In the genomic region with DNA sequence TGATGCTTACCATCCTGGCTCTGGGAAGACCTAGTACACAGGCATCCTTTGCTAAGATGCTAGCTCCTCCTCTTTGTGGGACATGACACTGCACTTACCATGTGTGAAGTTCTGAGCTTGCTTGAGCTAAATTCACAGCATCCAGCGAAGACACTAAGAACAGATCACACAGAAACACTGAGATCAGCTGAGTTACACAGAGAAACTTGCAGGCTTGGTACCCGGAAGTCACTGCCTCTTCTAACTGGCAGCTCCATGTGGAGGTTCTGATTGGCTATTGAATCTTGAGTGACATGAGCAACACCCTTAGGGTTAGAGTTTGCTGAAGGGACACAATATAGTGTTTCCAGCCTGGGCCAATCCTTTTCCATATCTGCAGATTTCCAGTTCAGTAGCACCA, we compare ENCODE assay signal across 10 mouse cellular contexts. TPM values are rescaled to one million over a fixed set of nuclear protein-coding genes. Genes with fewer than 3 reads are reported as not detected.
DNase-seq lines count a peak whose midpoint lies in the region; ATAC-seq and TF ChIP-seq lines count a peak whose summit lies in the region.
"Not testable (repeated sequence)": the region's sequence is repeated elsewhere in the genome, so short reads cannot be mapped to it uniquely, and the experiment has no call there.
"Had no signal": no experiment of that assay in that cellular context is flagged by ENCODE, and none has a peak within 500 bp of the region (broad histone marks: within the 10 kb centered on the region; RNA-seq: fewer than 3 reads in every experiment).

A gene (minus strand): TSS at position 101 of the 400 bp plus-strand sequence.

- POLR2A ChIA-PET in Patski (lab: Charles Lee) = not testable (repeated sequence)

- WGBS in heart, adult 2 months = no CpG with 5 or more reads among the region's 2 CpGs

- not testable (repeated sequence) for H3K4me3 ChIP-seq in ES-E14 (ENCODE audit: insufficient read depth in 1 of 2, low read depth in 1 of 2, low read length in 2 of 2, poor library complexity in 1 of 2, severe bottlenecking in 1 of 2); heart, adult 2 months

- not testable (repeated sequence) for DNase-seq in ES-E14 (ENCODE audit: low read depth, low spot score); Patski (ENCODE audit: low read depth, low spot score); heart, adult 2 months; heart, postnatal 14 days; heart, postnatal 36 days

- TF ChIP-seq EP300 in heart, adult 2 months (IDR thresholded peaks at IDR 0.05; ENCODE audit: insufficient read depth, low read depth, low read length) = not testable (repeated sequence)

- H3K27ac ChIP-seq in ES-E14 (ENCODE audit: insufficient read depth, low read depth, low read length, poor library complexity, severe bottlenecking); heart, adult 2 months: not testable (repeated sequence)

- intact Hi-C loops in heart, adult 2 months (cut with DNase I); heart, postnatal 14 days (cut with DNase I); heart, postnatal 36 days (cut with DNase I): not testable (repeated sequence)

- H3K36me3 ChIP-seq in ES-E14 (ENCODE audit: control insufficient read depth, insufficient read depth, low read length, poor library complexity, severe bottlenecking); heart, adult 2 months (ENCODE audit: control insufficient read depth, insufficient read depth, low read length): not testable (repeated sequence)

- H3K9ac ChIP-seq in ES-E14 (ENCODE audit: insufficient read depth, low read depth, low read length, poor library complexity, severe bottlenecking); heart, adult 2 months (ENCODE audit: low read depth, low read length): not testable (repeated sequence)

- H3K9me3 ChIP-seq in ES-E14 (ENCODE audit: control insufficient read depth, insufficient read depth, low read depth, low read length) = not testable (repeated sequence)

- H3K4me1 ChIP-seq in ES-E14 (ENCODE audit: control insufficient read depth in 2 of 2, insufficient read depth in 2 of 2, low read length in 2 of 2, poor library complexity in 1 of 2); heart, adult 2 months (ENCODE audit: control insufficient read depth, insufficient read depth, low read length): not testable (repeated sequence)

- TF ChIP-seq POLR2A in heart, adult 2 months (IDR thresholded peaks at IDR 0.05; ENCODE audit: insufficient read depth, low read depth, low read length) = not testable (repeated sequence)

- not testable (repeated sequence) for ATAC-seq in Patski; common myeloid progenitor, adult 5-6 weeks (replicated peaks; ENCODE audit: low read depth, poor library complexity, severe bottlenecking)

- not testable (repeated sequence) for TF ChIP-seq CTCF in Patski (IDR thresholded peaks at IDR 0.05); heart, adult 2 months (IDR thresholded peaks at IDR 0.05)

- H3K27me3 ChIP-seq in Patski; heart, adult 2 months (ENCODE audit: control insufficient read depth, insufficient read depth, low read length): not testable (repeated sequence)

- CTCF ChIA-PET in Patski (lab: Charles Lee) = not testable (repeated sequence)

- in situ Hi-C loops in ES-E14 (cut with MboI; ENCODE audit: low sequenced_read_pairs in 2 of 2, unreplicated experiment in 2 of 2); Patski (cut with MboI; ENCODE audit: low pct_unique_long_range_greater_than_20kb): not testable (repeated sequence)

- not testable (repeated sequence) for H3K79me2 ChIP-seq in heart, adult 2 months (replicated peaks; ENCODE audit: control insufficient read depth, insufficient read depth, low read length)

RNA-seq across cellular contexts. Expression of the gene that starts here (rescaled TPM):
- 14.5 and 26.5 TPM in 2 replicates for total RNA-seq in ES-E14 (2012; rRNA removed)
- 11.1 TPM for polyA plus RNA-seq in Patski (2021)
- 0.82 and 12.1 TPM in 2 replicates for total RNA-seq in common myeloid progenitor, adult 5-6 weeks (2017)
- total RNA-seq in heart, adult 2 months (2021) = 10 to 100 TPM; 22.5 to 25.9 TPM
- 0.18 and 2.3 TPM in 2 replicates for polyA plus RNA-seq in heart, adult 2 months (2012; rRNA removed)
- total RNA-seq in heart, postnatal 14 days (2021) = 10 to 100 TPM; 15.2 to 35.5 TPM
- total RNA-seq in heart, postnatal 36 days (2021) = 10 to 100 TPM; 19.5 to 21.3 TPM
- total RNA-seq: CH12.LX had no signal
- polyA plus RNA-seq: adrenal gland, adult 2 months; cerebellum, adult 2 months; erythroblast, embryonic 14.5 days had no signal
